Mouse (Mus musculus) myocyte (in vitro differentiated cells): ENCODE measurements around the gene Rreb1.

Experiments
- E2F4 ChIP-seq: IDR thresholded peaks from one replicate; pipeline ENCODE4 v1.6.1; 2011; ENCODE audit warnings: mild to moderate bottlenecking, control low read depth, moderate library complexity; ENCODE audit not compliant: insufficient read depth
- POLR2A ChIP-seq: IDR thresholded peaks from one replicate; pipeline ENCODE4 v1.6.1; 2011; ENCODE audit warnings: low read depth, mild to moderate bottlenecking, control low read depth, moderate library complexity; ENCODE audit not compliant: insufficient read length
- POLR2AphosphoS2 ChIP-seq: IDR thresholded peaks from one replicate; pipeline ENCODE4 v1.6.1; 2011; ENCODE audit warnings: low read depth, control low read depth; ENCODE audit not compliant: insufficient read length
- USF1 ChIP-seq: IDR thresholded peaks from one replicate; pipeline ENCODE4 v1.6.1; 2011; ENCODE audit warnings: low read depth, mild to moderate bottlenecking, control low read depth, moderate library complexity

GRCm38 (mm10) chr13:37942887-37943331, 164.7 kb downstream of the Rreb1 start:
- TF ChIP-seq POLR2A = no peak
- no peak for TF ChIP-seq E2F4
- TF ChIP-seq USF1 = no peak
- TF ChIP-seq POLR2AphosphoS2 = no peak
